In genomic region chr1:75141486-75142190, GRCm38 (mm10) we compare ENCODE assay signal across 7 mouse cellular contexts. TPM values are rescaled to one million over a fixed set of nuclear protein-coding genes. Genes with fewer than 3 reads are reported as not detected.
DNase-seq lines count a peak whose midpoint lies in the region; ATAC-seq lines count a peak whose summit lies in the region.

No protein-coding gene starts in this region.

- peak overlapping the region; percentile 98 for H3K4me3 ChIP-seq in intestine, embryonic 15.5 days (replicated peaks)
- H3K4me3 ChIP-seq in limb, embryonic 12.5 days (replicated peaks): peak overlapping the region; percentile 89
- H3K4me3 ChIP-seq in midbrain, embryonic 13.5 days (replicated peaks): peak overlapping the region; percentile 83

- peak overlapping the region; percentile 96 for H3K9ac ChIP-seq in intestine, embryonic 15.5 days
- peak overlapping the region; percentile 95 for H3K9ac ChIP-seq in limb, embryonic 12.5 days (replicated peaks)
- peak overlapping the region; percentile 95 for H3K9ac ChIP-seq in midbrain, embryonic 13.5 days (replicated peaks)

- H3K27me3 ChIP-seq in intestine, embryonic 15.5 days (replicated peaks): no peaks in the 10 kb centered on the region
- H3K27me3 ChIP-seq in limb, embryonic 12.5 days: no peaks in the 10 kb centered on the region
- no peaks in the 10 kb centered on the region for H3K27me3 ChIP-seq in midbrain, embryonic 13.5 days

- no peaks in the 10 kb centered on the region for H3K9me3 ChIP-seq in intestine, embryonic 15.5 days
- no peaks in the 10 kb centered on the region for H3K9me3 ChIP-seq in limb, embryonic 12.5 days
- H3K9me3 ChIP-seq in midbrain, embryonic 13.5 days: no peaks in the 10 kb centered on the region

- intact Hi-C loops in gastrocnemius, postnatal 36 days (cut with DNase I): no loop called here

- H3K27ac ChIP-seq in intestine, embryonic 15.5 days: peak overlapping the region; percentile 98
- H3K27ac ChIP-seq in limb, embryonic 12.5 days: peak overlapping the region; percentile 97
- peak overlapping the region; percentile 98 for H3K27ac ChIP-seq in midbrain, embryonic 13.5 days

- peak; percentile 80 to 93 for DNase-seq in adrenal gland, adult (ENCODE audit: inconsistent age in 2 of 2, low spot score in 1 of 2)
- peak; percentile 64 for DNase-seq in embryo, embryonic 10 days (ENCODE audit: low spot score)
- peak; percentile 56 to 73 for DNase-seq in gastrocnemius, postnatal 36 days
- DNase-seq in spleen, adult 18-20 months: peak; percentile 71 to 76

- peaks cover 26% of the 10 kb centered on the region for H3K36me3 ChIP-seq in intestine, embryonic 15.5 days
- peaks cover 60% of the 10 kb centered on the region for H3K36me3 ChIP-seq in limb, embryonic 12.5 days
- peaks cover 56% of the 10 kb centered on the region for H3K36me3 ChIP-seq in midbrain, embryonic 13.5 days

- under 1% methylated on average over 53 of the region's 53 CpGs for WGBS in intestine, embryonic 15.5 days
- under 1% methylated on average over 48 of the region's 53 CpGs for WGBS in limb, embryonic 12.5 days
- WGBS in midbrain, embryonic 13.5 days: under 1% methylated on average over 53 of the region's 53 CpGs

- H3K4me2 ChIP-seq in intestine, embryonic 15.5 days (replicated peaks): peak overlapping the region; percentile 89
- H3K4me2 ChIP-seq in limb, embryonic 12.5 days: peak overlapping the region; percentile 87
- H3K4me2 ChIP-seq in midbrain, embryonic 13.5 days (replicated peaks): peak overlapping the region; percentile 94

- ATAC-seq in intestine, embryonic 15.5 days: peak; percentile 65
- peak; percentile 38; the same call in 1 of the 2 replicates for ATAC-seq in limb, embryonic 12.5 days (ENCODE audit: insufficient number of reproducible peaks, insufficient read depth, low FRiP score, low TSS enrichment, low read depth)
- peak; percentile 28; the same call in 1 of the 2 replicates for ATAC-seq in midbrain, embryonic 13.5 days

- H3K4me1 ChIP-seq in intestine, embryonic 15.5 days (replicated peaks): peaks cover 17% of the 10 kb centered on the region; the same call in 1 of the 2 replicates
- H3K4me1 ChIP-seq in limb, embryonic 12.5 days (replicated peaks): peaks cover 17% of the 10 kb centered on the region
- peaks cover 49% of the 10 kb centered on the region for H3K4me1 ChIP-seq in midbrain, embryonic 13.5 days (replicated peaks)

RNA-seq across cellular contexts. Expression of gene Cnppd1, which starts 0.9 kb away (rescaled TPM):
- 10 to 100 TPM; 12.4 to 12.7 TPM for total RNA-seq in gastrocnemius, postnatal 36 days (2021)
- 42.5 and 43.4 TPM in 2 replicates for polyA plus RNA-seq in intestine, embryonic 15.5 days (2015; fragmentation: Nextera tagmentation; extraction: Ambion mirVana)
- polyA plus RNA-seq in limb, embryonic 12.5 days (2016; fragmentation: Nextera tagmentation; extraction: Ambion mirVana): 40.4 and 41.1 TPM in 2 replicates
- polyA plus RNA-seq in midbrain, embryonic 13.5 days (2015; fragmentation: Nextera tagmentation; extraction: Ambion mirVana): 66.7 and 68.5 TPM in 2 replicates

RNA-seq across cellular contexts. Expression of gene Retreg2, which starts 0.9 kb away (rescaled TPM):
- 1 to 10 TPM; 6.5 to 8.0 TPM for total RNA-seq in gastrocnemius, postnatal 36 days (2021)
- 49.5 and 51.1 TPM in 2 replicates for polyA plus RNA-seq in intestine, embryonic 15.5 days (2015; fragmentation: Nextera tagmentation; extraction: Ambion mirVana)
- 36.9 and 38.0 TPM in 2 replicates for polyA plus RNA-seq in limb, embryonic 12.5 days (2016; fragmentation: Nextera tagmentation; extraction: Ambion mirVana)
- polyA plus RNA-seq in midbrain, embryonic 13.5 days (2015; fragmentation: Nextera tagmentation; extraction: Ambion mirVana): 99.4 and 109 TPM in 2 replicates

RNA-seq across cellular contexts. Expression of gene Slc23a3, which starts 7.9 kb away (rescaled TPM):
- total RNA-seq in gastrocnemius, postnatal 36 days (2021): not detected
- polyA plus RNA-seq in intestine, embryonic 15.5 days (2015; fragmentation: Nextera tagmentation; extraction: Ambion mirVana): 1.2 and 1.3 TPM in 2 replicates
- polyA plus RNA-seq in limb, embryonic 12.5 days (2016; fragmentation: Nextera tagmentation; extraction: Ambion mirVana): 0.10 TPM in 1 of 2 replicates, not detected in the other
- not detected in 2 replicates for polyA plus RNA-seq in midbrain, embryonic 13.5 days (2015; fragmentation: Nextera tagmentation; extraction: Ambion mirVana)

RNA-seq across cellular contexts. Expression of gene Nhej1, which starts 16.6 kb away (rescaled TPM):
- total RNA-seq in gastrocnemius, postnatal 36 days (2021): 1 to 10 TPM; 5.3 to 5.4 TPM
- polyA plus RNA-seq in intestine, embryonic 15.5 days (2015; fragmentation: Nextera tagmentation; extraction: Ambion mirVana): 8.7 and 9.7 TPM in 2 replicates
- 12.0 and 12.1 TPM in 2 replicates for polyA plus RNA-seq in limb, embryonic 12.5 days (2016; fragmentation: Nextera tagmentation; extraction: Ambion mirVana)
- polyA plus RNA-seq in midbrain, embryonic 13.5 days (2015; fragmentation: Nextera tagmentation; extraction: Ambion mirVana): 8.6 and 8.7 TPM in 2 replicates

RNA-seq across cellular contexts. Expression of gene Zfand2b, which starts 26.8 kb away (rescaled TPM):
- total RNA-seq in gastrocnemius, postnatal 36 days (2021): 10 to 100 TPM; 16.3 to 16.7 TPM
- 45.6 and 45.7 TPM in 2 replicates for polyA plus RNA-seq in intestine, embryonic 15.5 days (2015; fragmentation: Nextera tagmentation; extraction: Ambion mirVana)
- 34.9 and 37.1 TPM in 2 replicates for polyA plus RNA-seq in limb, embryonic 12.5 days (2016; fragmentation: Nextera tagmentation; extraction: Ambion mirVana)
- polyA plus RNA-seq in midbrain, embryonic 13.5 days (2015; fragmentation: Nextera tagmentation; extraction: Ambion mirVana): 37.8 and 39.2 TPM in 2 replicates

Comparison
In these comparisons a context has a peak if more than half of its experiments do, and no peak if none do; other contexts are left out.
1. Peak in every context shown above with its lines: DNase-seq, ATAC-seq, H3K4me3 ChIP-seq and H3K27ac ChIP-seq.